Mouse (Mus musculus) hindbrain, postnatal 0 days (tissue): ENCODE measurements around the gene Ssh2. TPM values are rescaled to one million over a fixed set of nuclear protein-coding genes. Genes with fewer than 3 reads are reported as not detected.

Experiments used
- ATAC-seq: fragments of 200-750 bp; cut with Nextera tagmentation; 2 replicates; pipeline ENCODE4 v1.8.0; 2017; ENCODE audit warnings: mild to moderate bottlenecking, moderate TSS enrichment, moderate library complexity
- DNase-seq: peaks from one replicate; pipeline ENCODE4 v3.0.0-alpha.2; 2015; ENCODE audit warnings: low spot score
- H3K27ac ChIP-seq: fragments of 300-500 bp; sonication (generic); 2 replicates; pipeline ENCODE4 v1.5.1; 2014; ENCODE audit warnings: mild to moderate bottlenecking
- H3K27me3 ChIP-seq: fragments of 300-500 bp; sonication (generic); 2 replicates; pipeline ENCODE4 v1.6.1; 2014; ENCODE audit warnings: low read length, mixed read lengths; ENCODE audit not compliant: insufficient read depth
- H3K36me3 ChIP-seq: fragments of 300-500 bp; sonication (generic); 2 replicates; pipeline ENCODE4 v1.6.1; 2014; ENCODE audit warnings: low read length, mixed read lengths; ENCODE audit not compliant: insufficient read depth
- H3K4me1 ChIP-seq: fragments of 300-500 bp; sonication (generic); 2 replicates; pipeline ENCODE4 v1.6.1; 2014; ENCODE audit warnings: antibody characterized with exemption, low read length, mixed read lengths; ENCODE audit not compliant: insufficient read depth
- H3K4me2 ChIP-seq: fragments of 300-500 bp; sonication (generic); 2 replicates; pipeline ENCODE4 v1.6.1; 2014; ENCODE audit warnings: low read depth, mild to moderate bottlenecking, low read length, moderate library complexity, mixed read lengths
- H3K4me3 ChIP-seq: fragments of 300-500 bp; sonication (generic); 2 replicates; pipeline ENCODE4 v1.5.1; 2014; ENCODE audit warnings: low read length
- H3K9ac ChIP-seq: fragments of 300-500 bp; sonication (generic); replicated peaks from 2 replicates; pipeline ENCODE4 v1.6.1; 2014; ENCODE audit warnings: mild to moderate bottlenecking, low read length, moderate library complexity, mixed read lengths
- H3K9me3 ChIP-seq: fragments of 300-500 bp; sonication (generic); 2 replicates; pipeline ENCODE4 v1.6.1; 2016; ENCODE audit warnings: low read length, mixed read lengths
- CTCF ChIP-seq: IDR thresholded peaks from 2 replicates; pipeline ENCODE4 v1.5.1; 2016; ENCODE audit warnings: antibody characterized with exemption, control low read depth, low read depth
- WGBS: fragments of 180-500 bp; shearing (Covaris S2); extraction: QIAGEN DNeasy Blood & Tissue Kit; methylation state at CpG from one replicate; pipeline ENCODE4 v1.1.7; 2014; 5-methylcytosine and 5-hydroxymethylcytosine counted together
- polyA plus RNA-seq: library from polyadenylated mRNA; unstranded; fragments of >200 nt; fragmentation: Nextera tagmentation; extraction: Ambion mirVana; gene quantifications from 2 replicates; pipeline ENCODE4 v1.2.1, GENCODE M21; 2015
- total RNA-seq: library from RNA; depleted of rRNA; stranded (reverse); fragments of >200 nt; gene quantifications from 2 replicates; pipeline ENCODE4 v1.2.3, GENCODE M21; 2014

The Ssh2 gene
- total and polyA plus RNA-seq, 2 experiments from 2014 or later = 10.9 to 30.1 TPM

- TF ChIP-seq CTCF = peak; percentile 44
- Histone ChIP-seq H3K27me3 (no peaks in the 10 kb centered on the region), H3K4me1 (no peaks in the 10 kb centered on the region), H3K4me3 (no peak overlapping the region), H3K27ac (no peak overlapping the region), H3K36me3 (peaks cover 14% of the 10 kb centered on the region; the same call in 1 of the 2 replicates), H3K9me3 (no peaks in the 10 kb centered on the region), H3K9ac (no peak overlapping the region), H3K4me2 (no peak overlapping the region)
- 6% methylated on average over 24 of the region's 25 CpGs for WGBS
- ATAC-seq (0 out of 2 replicates have a peak, but pooled peaks have one; percentile 31), DNase-seq (peak; percentile 47)
Measured at GRCm38 (mm10) chr11:77467157-77467556, 251.1 kb downstream of the Ssh2 start.

- 18% methylated on average over 20 of the region's 20 CpGs for WGBS
- Histone ChIP-seq H3K4me1 (no peaks in the 10 kb centered on the region), H3K27ac (no peak overlapping the region), H3K4me3 (no peak overlapping the region), H3K9me3 (no peaks in the 10 kb centered on the region), H3K4me2 (peak overlapping the region; percentile 27; the same call in 1 of the 2 replicates), H3K36me3 (peaks cover 21% of the 10 kb centered on the region; the same call in 1 of the 2 replicates), H3K9ac (no peak overlapping the region), H3K27me3 (no peaks in the 10 kb centered on the region)
- peak; percentile 84 for TF ChIP-seq CTCF
- DNase-seq = peak; percentile 80
- peak; percentile 55 for ATAC-seq
Measured at GRCm38 (mm10) chr11:77467784-77468183, 251.7 kb downstream of the Ssh2 start.

DNA sequence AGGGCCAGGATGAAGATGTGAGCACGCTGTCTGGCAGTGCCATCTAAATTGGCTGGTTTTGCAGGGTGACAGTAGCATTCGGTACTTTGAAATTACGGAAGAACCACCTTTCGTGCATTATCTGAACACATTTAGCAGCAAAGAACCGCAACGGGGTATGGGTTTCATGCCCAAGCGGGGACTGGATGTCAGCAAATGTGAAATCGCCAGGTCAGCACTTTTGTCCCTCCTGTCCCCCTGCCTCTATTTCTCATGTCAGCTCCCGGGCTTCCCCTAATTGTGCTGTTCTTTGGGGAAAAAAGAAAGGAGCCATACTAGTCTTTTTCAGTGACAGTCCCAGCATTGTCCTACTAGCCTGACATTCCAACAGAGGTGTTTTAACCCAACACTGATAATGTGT, 252.3 kb downstream of the Ssh2 start:
- Histone ChIP-seq H3K27ac (no peak overlapping the region), H3K4me3 (no peak overlapping the region), H3K4me2 (no peak overlapping the region), H3K27me3 (no peaks in the 10 kb centered on the region), H3K9me3 (no peaks in the 10 kb centered on the region), H3K36me3 (peaks cover 21% of the 10 kb centered on the region; the same call in 1 of the 2 replicates), H3K4me1 (no peaks in the 10 kb centered on the region), H3K9ac (no peak overlapping the region)
- no peak for TF ChIP-seq CTCF
- whole genome bisulfite sequencing = 85% methylated on average over 9 of the region's 9 CpGs
- ATAC-seq = no peak
- no peak for DNase-seq

DNA sequence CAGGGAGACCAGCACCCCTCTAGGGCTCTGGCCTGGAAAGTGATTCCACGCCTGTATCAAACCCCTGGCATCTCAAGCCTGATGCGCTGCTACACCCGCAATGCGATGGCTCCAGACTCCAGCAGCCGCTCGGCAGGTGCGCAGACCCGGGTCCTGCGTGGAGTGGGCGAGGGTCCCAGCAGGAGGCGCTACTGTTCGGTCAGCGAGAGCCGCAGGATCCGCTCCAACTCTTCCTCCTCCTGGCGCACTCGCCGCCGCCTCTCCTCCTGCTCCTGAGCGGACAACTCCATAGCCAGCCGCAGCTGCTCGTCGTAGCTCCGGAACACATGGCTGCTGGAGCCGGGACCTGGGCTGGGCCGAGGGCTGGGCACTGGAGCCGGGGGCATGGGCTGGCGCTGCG, 255.3 kb downstream of the Ssh2 start:
- no peak for DNase-seq
- 80% methylated on average over 29 of the region's 29 CpGs for WGBS
- Histone ChIP-seq H3K27ac (no peak overlapping the region), H3K9ac (no peak overlapping the region), H3K27me3 (no peaks in the 10 kb centered on the region), H3K4me2 (no peak overlapping the region), H3K4me3 (no peak overlapping the region), H3K36me3 (peaks cover 21% of the 10 kb centered on the region), H3K9me3 (no peaks in the 10 kb centered on the region), H3K4me1 (no peaks in the 10 kb centered on the region)
- ATAC-seq = no peak
- no peak for TF ChIP-seq CTCF

GRCm38 (mm10) chr11:77472775-77473174, 256.7 kb downstream of the Ssh2 start:
- Histone ChIP-seq H3K36me3 (peaks cover 21% of the 10 kb centered on the region), H3K9me3 (no peaks in the 10 kb centered on the region), H3K27ac (no peak overlapping the region), H3K4me3 (no peak overlapping the region), H3K9ac (no peak overlapping the region), H3K27me3 (no peaks in the 10 kb centered on the region), H3K4me2 (no peak overlapping the region), H3K4me1 (no peaks in the 10 kb centered on the region)
- 92% methylated on average over 16 of the region's 16 CpGs for WGBS
- no peak for TF ChIP-seq CTCF
- ATAC-seq (no peak), DNase-seq (no peak)

DNA sequence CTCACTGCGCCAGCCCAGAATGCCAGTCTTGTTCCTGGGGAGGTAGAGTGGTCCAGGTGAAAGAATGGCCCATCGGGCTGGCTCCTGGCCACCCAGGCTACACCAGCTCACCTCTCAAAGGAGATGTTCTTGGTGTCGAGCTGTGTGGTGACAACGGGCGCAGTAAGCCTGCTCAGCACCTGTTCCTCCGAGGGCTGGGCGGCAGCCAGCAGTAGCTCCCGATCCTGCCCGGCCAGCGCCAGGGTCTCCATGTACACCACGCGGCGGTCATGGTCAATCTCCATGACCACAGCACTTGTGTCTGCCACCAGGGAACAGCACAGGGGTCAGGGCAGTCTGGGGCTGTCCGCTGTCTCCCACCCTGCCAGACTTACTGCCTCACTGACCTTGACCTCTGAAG, 260.1 kb downstream of the Ssh2 start:
- no peak for TF ChIP-seq CTCF
- DNase-seq = no peak
- ATAC-seq = no peak
- Histone ChIP-seq H3K27me3 (no peaks in the 10 kb centered on the region), H3K36me3 (peaks cover 12% of the 10 kb centered on the region), H3K9me3 (no peaks in the 10 kb centered on the region), H3K27ac (no peak overlapping the region), H3K4me3 (no peak overlapping the region), H3K4me1 (no peaks in the 10 kb centered on the region), H3K4me2 (no peak overlapping the region), H3K9ac (no peak overlapping the region)
- 86% methylated on average over 14 of the region's 14 CpGs for WGBS

DNA sequence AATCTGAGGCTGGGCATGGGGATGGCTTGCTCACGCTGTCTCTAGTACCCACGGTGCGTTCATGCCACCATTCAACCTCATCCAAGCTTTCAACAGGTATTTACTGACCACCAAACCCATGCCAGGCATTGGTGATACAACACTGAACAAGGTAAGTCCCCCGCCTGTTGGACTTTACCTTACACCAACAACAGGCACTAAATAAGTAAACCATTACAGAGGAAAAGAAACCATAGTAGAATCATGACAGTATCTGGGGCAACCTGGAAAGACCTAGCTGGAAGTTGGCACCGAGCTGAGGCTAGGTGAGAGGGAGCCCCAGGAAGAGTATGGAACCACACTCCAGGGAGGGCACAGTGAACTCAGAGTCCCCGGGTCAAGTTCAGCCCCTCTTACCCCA, 260.8 kb downstream of the Ssh2 start:
- Histone ChIP-seq H3K4me1 (no peaks in the 10 kb centered on the region), H3K36me3 (peaks cover 10% of the 10 kb centered on the region), H3K4me2 (no peak overlapping the region), H3K4me3 (no peak overlapping the region), H3K27me3 (no peaks in the 10 kb centered on the region), H3K9ac (no peak overlapping the region), H3K27ac (no peak overlapping the region), H3K9me3 (no peaks in the 10 kb centered on the region)
- ATAC-seq = no peak
- no peak for TF ChIP-seq CTCF
- 95% methylated on average over 6 of the region's 6 CpGs for WGBS
- no peak for DNase-seq
